Mouse (Mus musculus) bone marrow, adult 2 months (tissue): ENCODE results near the gene Cacna1c.

Experiments
- CTCF ChIP-seq: fragments of 200-500 bp; IDR thresholded peaks from 2 replicates; pipeline ENCODE4 v1.5.1; 2011; ENCODE audit warnings: low read length, control low read depth; ENCODE audit not compliant: control insufficient read depth, insufficient read depth
- POLR2A ChIP-seq: fragments of 200-500 bp; IDR thresholded peaks from 2 replicates; pipeline ENCODE4 v1.6.1; 2011; ENCODE audit warnings: low read depth, mild to moderate bottlenecking, control low read depth, low read length, borderline replicate concordance; ENCODE audit not compliant: control insufficient read depth

- no peak for TF ChIP-seq POLR2A
- TF ChIP-seq CTCF, result no peak
Measured at GRCm38 (mm10) chr6:119058461-119058860, 137.8 kb downstream of the Cacna1c start.
